Mouse (Mus musculus) T-helper 1 cell (primary cell): ENCODE measurements around the gene Zp3r.
"Not testable (repeated sequence)": the region's sequence is repeated elsewhere in the genome, so short reads cannot be mapped to it uniquely, and the experiment has no call there.

Experiments used
- in situ Hi-C: fragments of 300-600 bp; cut with MboI, MseI; formaldehyde crosslinking; loops from one replicate; pipeline ENCODE4 v1.15.1; 2025; ENCODE audit warnings: high pct_unique_total_duplicates

The Zp3r gene

GRCm38 (mm10) chr1:130629521-130629920 is at the start of gene Zp3r:
TSS of gene Zp3r (minus strand) at chr1:130629621.
- in situ Hi-C loops = no loop called here

DNA sequence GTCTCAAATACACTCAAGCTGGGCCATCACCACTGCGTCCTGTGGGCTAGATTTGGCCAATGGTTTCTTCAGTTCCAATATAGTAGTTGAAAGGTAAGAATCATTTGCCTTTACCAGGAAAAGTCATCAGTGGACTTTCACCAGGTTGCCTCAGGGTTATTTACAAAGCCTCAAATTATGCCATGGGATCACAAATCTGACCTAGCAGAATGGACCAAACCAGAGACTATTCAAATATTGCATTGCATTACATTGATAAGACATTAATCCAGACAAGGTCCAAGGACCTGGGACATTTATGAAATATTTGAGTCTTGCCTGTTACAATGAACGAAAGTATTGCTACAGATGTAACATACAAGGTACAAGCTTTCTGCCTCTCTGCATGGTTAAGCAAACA is 49.1 kb upstream of the Zp3r start:
- in situ Hi-C loops = no loop called here

DNA sequence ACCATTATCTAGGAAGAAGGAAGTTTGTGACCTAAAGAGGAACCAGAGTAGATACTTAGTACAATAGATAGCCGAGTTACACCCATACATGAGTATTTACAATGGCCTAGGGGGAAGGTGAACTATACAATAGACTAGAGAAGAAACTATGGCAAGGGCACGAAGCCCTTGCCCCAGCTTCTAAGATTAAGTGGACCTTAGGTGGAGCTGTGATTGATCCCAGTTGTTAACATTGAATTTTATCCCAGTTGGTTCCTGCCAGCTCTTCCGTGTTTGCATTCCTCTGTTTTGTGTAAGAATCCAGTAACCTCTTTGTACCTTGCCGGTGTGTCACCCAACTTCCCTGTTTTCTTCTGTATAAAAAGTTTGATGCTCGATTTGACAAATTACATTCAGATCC is 34.2 kb upstream of the Zp3r start:
- in situ Hi-C loops = not testable (repeated sequence)

DNA sequence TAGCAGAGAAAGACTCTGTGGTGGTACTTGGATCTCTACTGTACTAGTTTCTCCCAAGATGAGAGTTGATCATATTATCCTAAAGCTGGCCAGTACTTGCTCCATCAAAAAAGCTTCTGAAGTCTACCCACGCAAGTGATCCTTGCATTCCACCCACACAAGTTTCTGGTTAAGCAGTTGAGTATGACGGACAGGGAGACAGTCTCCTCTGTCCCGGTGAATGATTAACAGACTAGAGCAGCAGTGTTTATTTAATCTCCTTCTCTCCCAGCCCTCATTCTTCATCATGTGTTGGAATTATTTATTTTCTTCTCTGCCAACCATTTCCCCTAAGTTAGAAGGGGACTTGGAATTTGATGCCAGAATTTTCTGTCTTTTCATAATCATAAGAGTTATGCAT is 32.0 kb upstream of the Zp3r start, which contains the start of gene C4bp:
Gene C4bp (minus strand): TSS at position 179 of the 400 bp plus-strand sequence.
- in situ Hi-C loops = no loop called here

DNA sequence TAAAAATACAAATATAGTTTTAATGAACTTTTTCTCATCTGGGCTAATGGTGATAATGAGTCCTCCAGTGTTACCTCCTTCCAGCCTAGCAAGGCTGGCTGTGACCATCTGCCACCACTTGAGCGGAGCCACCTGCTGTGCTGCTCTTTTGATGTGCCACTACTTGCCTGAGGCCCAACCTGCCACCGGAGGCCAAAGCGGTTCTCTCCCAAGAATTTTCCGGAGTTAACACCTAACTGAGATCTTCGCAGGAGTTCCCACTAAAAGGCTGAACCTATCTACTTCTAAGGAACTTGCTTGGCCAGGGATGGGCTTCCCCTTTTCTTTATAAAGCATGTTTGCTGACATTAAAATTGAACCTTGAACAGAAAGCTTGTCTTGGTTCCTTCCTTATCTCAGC is 30.2 kb upstream of the Zp3r start:
- in situ Hi-C loops = not testable (repeated sequence)

- in situ Hi-C loops = no loop called here
These were observed 14.7 kb upstream of the Zp3r start for GRCm38 (mm10) chr1:130644103-130644502.

- in situ Hi-C loops = no loop called here
These were observed 11.5 kb upstream of the Zp3r start for GRCm38 (mm10) chr1:130640967-130641366.

GRCm38 (mm10) chr1:130633761-130634410 is 4.5 kb upstream of the Zp3r start:
- in situ Hi-C loops = loop anchor here (5.0 kb wide), 1 partner anchor 82 kb away; no protein-coding TSS in a partner anchor

GRCm38 (mm10) chr1:130633316-130633715 is 3.9 kb upstream of the Zp3r start:
- in situ Hi-C loops = loop anchor here (5.0 kb wide), 1 partner anchor 81 kb away; no protein-coding TSS in a partner anchor

GRCm38 (mm10) chr1:130596291-130596690 is 33.1 kb downstream of the Zp3r start:
- in situ Hi-C loops = no loop called here

DNA sequence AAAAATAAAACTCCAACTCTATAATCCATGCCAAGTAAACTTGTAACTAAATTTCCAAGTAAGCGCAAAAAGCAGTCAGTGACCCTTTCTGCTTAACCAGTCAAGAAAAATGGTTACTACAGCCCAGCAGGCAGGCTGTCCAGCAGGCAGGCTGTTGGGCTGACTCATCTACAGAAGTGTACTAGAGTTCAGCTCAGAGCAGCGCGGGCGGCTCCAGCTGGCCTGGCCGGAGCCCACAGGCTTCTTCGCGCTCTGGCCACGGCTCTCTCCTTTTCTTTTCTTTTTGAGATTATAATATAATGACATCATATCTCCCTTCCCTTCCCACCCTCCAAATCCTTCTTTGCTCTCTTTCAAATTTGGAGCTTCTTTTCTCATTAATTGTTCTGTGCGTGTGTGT is 40.8 kb downstream of the Zp3r start:
- in situ Hi-C loops = no loop called here

DNA sequence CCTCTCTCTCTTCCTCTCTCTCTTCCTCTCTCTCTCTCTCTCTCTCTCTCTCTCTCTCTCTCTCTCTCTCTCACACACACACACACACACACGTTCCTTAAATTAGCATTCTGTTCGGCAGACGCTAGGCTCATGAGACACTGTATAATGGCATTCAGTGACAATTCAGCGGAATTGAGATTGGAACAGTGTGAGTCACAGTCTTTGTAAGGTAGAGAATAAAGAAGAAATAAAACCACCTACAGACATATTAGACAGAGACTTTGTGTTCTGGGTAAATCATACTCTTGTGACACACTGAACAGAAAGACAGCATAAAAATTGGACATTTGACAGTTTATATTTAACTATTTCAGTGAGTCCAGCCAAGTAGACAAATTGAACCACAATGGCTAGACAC is 53.0 kb downstream of the Zp3r start:
- in situ Hi-C loops = no loop called here

DNA sequence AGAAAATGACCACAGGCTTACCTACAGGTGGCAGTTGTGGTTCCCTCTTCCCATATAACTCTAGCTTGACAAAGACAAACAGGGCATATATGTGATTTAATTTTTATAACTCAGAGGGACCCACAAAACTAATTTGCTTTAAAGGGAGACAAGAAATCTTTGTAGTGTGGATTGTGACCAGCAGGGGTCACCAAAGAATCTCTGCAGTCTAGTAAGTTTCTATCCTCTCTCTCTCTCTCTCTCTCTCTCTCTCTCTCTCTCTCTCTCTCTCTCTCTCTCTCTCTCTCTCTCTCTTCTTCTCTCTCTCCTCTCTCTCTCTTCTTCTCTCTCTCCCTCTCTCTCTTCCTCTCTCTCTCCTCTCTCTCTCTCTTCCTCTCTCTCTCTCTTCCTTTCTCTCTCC is 53.5 kb downstream of the Zp3r start:
- in situ Hi-C loops = no loop called here

- in situ Hi-C loops = loop anchor here (5.0 kb wide), 1 partner anchor 81 kb away; no protein-coding TSS in a partner anchor
These were observed 77.8 kb downstream of the Zp3r start for GRCm38 (mm10) chr1:130551407-130552249.

GRCm38 (mm10) chr1:130550242-130551167 is 78.9 kb downstream of the Zp3r start:
- in situ Hi-C loops = loop anchor here (5.0 kb wide), 1 partner anchor 82 kb away; no protein-coding TSS in a partner anchor

DNA sequence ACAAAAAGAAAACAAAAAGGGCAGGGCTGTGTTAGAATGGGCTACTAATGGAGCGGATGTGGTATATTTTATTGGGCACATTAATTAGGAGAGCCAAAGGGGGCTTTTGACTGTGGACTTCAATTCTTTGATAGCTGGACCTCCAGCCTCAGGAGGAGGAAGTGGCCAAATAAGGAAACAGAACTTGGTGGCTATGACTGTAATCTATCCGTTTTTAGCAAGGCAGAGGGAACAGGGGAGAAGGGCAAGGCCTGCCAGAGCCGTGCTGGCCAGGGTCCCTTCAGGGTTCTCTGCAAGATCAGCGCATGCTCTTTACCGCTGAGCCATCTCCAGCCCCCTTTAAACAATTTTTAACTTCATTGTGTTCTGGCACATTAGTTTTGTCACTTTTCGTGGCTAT is 79.7 kb downstream of the Zp3r start:
- in situ Hi-C loops = loop anchor here (5.0 kb wide), 1 partner anchor 83 kb away; no protein-coding TSS in a partner anchor

DNA sequence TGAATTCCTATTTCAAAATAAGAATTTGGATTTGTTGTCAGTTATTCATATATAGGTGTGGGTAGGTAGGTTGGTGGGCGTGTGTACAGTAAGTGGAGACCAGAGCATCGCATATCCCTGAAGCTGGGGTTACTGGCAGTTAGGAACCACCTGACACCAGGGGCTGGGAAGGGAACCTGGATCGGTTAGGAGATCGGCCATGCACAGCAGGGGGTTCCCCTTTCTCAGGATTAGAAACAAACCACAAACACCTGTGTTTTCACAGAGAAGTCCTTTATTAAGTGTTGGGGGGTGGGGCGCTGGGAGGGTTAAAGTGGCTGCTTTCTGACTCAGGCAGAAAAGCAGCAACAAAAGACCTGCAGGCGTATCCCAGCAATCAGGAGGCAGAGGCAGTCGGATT is 80.3 kb downstream of the Zp3r start:
- in situ Hi-C loops = no loop called here

GRCm38 (mm10) chr1:130547674-130548429 is 81.6 kb downstream of the Zp3r start:
- in situ Hi-C loops = no loop called here
